Mouse (Mus musculus): Measurements from ENCODE around the gene Syt7.

GRCm38 (mm10) chr19:10427431-10427830, 38.5 kb downstream of the Syt7 start:
- TF ChIP-seq CTCF (IDR thresholded peaks at IDR 0.05; ENCODE audit: control insufficient read depth, insufficient read depth, low read length) (no peak), POLR2A (IDR thresholded peaks at IDR 0.05; ENCODE audit: borderline replicate concordance, control insufficient read depth, low read depth, low read length) (no peak)

Data from bone marrow, adult 2 months (tissue).